Comparison of ENCODE assay signal across 27 mouse cellular contexts in the genomic region with DNA sequence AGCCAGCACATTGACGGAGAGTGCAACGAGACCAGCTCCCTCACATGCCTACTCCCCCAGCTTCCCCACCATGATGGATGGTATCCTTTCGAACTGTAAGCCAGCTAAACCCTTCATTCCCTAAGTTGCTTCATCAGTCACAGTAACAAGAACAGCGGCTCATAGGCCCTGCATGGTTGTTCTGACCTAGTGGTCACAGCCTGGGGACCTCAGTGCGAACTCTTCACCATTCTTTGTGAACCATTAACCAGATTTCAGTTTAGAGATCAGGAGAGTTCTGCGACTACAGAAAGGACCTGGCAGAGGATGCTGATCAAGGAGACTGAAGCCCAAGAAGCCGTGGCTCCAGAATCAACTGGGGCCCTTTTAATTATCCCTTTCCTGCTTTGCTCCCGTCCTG. TPM values are rescaled to one million over a fixed set of nuclear protein-coding genes. Genes with fewer than 3 reads are reported as not detected.
A peak's percentile ranks its signal among the peaks of the same experiment; 100 is the strongest.
DNase-seq lines count a peak whose midpoint lies in the region; ATAC-seq and TF ChIP-seq lines count a peak whose summit lies in the region.
"Had no signal": no experiment of that assay in that cellular context is flagged by ENCODE, and none has a peak within 500 bp of the region (broad histone marks: within the 10 kb centered on the region; RNA-seq: fewer than 3 reads in every experiment).

No protein-coding gene starts in this region.

- H3K4me3 ChIP-seq in kidney, adult 2 months (ENCODE audit: insufficient read depth, low read depth, low read length), result no peak overlapping the region
- no peak overlapping the region for H3K4me3 ChIP-seq in kidney, embryonic 16.5 days (ENCODE audit: low read length)
- no peak overlapping the region for H3K4me3 ChIP-seq in liver, adult 2 months (ENCODE audit: insufficient read depth, low read depth, low read length)
- H3K4me3 ChIP-seq in midbrain, embryonic 11.5 days (ENCODE audit: low read depth, low read length), result no peak overlapping the region
- no peak overlapping the region for H3K4me3 ChIP-seq in midbrain, embryonic 13.5 days (replicated peaks)
- H3K4me3 ChIP-seq: embryonic facial prominence, embryonic 13.5 days; embryonic facial prominence, embryonic 15.5 days; erythroblast, embryonic 14.5 days; forebrain, embryonic 10.5 days; forebrain, embryonic 12.5 days had no signal

- H3K79me2 ChIP-seq in liver, adult 2 months (ENCODE audit: control insufficient read depth, insufficient read depth, low read length), result no peaks in the 10 kb centered on the region

- no peak overlapping the region for H3K9ac ChIP-seq in kidney, embryonic 16.5 days (replicated peaks; ENCODE audit: low read length)
- H3K9ac ChIP-seq in liver, adult 2 months (ENCODE audit: low read depth, low read length), result no peak overlapping the region
- no peak overlapping the region for H3K9ac ChIP-seq in midbrain, embryonic 11.5 days (ENCODE audit: low read length)
- no peak overlapping the region for H3K9ac ChIP-seq in midbrain, embryonic 13.5 days (replicated peaks)
- H3K9ac ChIP-seq: embryonic facial prominence, embryonic 13.5 days; embryonic facial prominence, embryonic 15.5 days; forebrain, embryonic 12.5 days had no signal

- WGBS in kidney, adult 2 months, result 67% methylated on average over 8 of the region's 8 CpGs
- WGBS in kidney, embryonic 16.5 days, result 68% methylated on average over 8 of the region's 8 CpGs
- WGBS in liver, adult 2 months, result 70% methylated on average over 8 of the region's 8 CpGs
- 93% methylated on average over 8 of the region's 8 CpGs for WGBS in midbrain, embryonic 11.5 days
- 86% methylated on average over 8 of the region's 8 CpGs for WGBS in midbrain, embryonic 13.5 days

- H3K27ac ChIP-seq in kidney, adult 2 months (ENCODE audit: insufficient read depth, low read depth, low read length), result no peak overlapping the region
- no peak overlapping the region for H3K27ac ChIP-seq in kidney, embryonic 16.5 days (ENCODE audit: low read length)
- H3K27ac ChIP-seq in liver, adult 2 months (replicated peaks; ENCODE audit: insufficient read depth, low read depth, low read length), result no peak overlapping the region
- H3K27ac ChIP-seq in midbrain, embryonic 11.5 days (ENCODE audit: low read depth, low read length), result no peak overlapping the region
- H3K27ac ChIP-seq in midbrain, embryonic 13.5 days, result no peak overlapping the region
- H3K27ac ChIP-seq: embryonic facial prominence, embryonic 13.5 days; embryonic facial prominence, embryonic 15.5 days; forebrain, embryonic 10.5 days; forebrain, embryonic 12.5 days had no signal

- H3K4me2 ChIP-seq in kidney, embryonic 16.5 days (replicated peaks; ENCODE audit: low read depth, low read length), result no peak overlapping the region
- H3K4me2 ChIP-seq in midbrain, embryonic 11.5 days, result no peak overlapping the region
- H3K4me2 ChIP-seq in midbrain, embryonic 13.5 days (replicated peaks), result no peak overlapping the region
- H3K4me2 ChIP-seq: embryonic facial prominence, embryonic 13.5 days; embryonic facial prominence, embryonic 15.5 days; forebrain, embryonic 12.5 days had no signal

- TF ChIP-seq CTCF in kidney, adult 2 months (conservative IDR thresholded peaks at IDR 0.05; ENCODE audit: insufficient read depth, insufficient read length, low read depth, low read length), result no peak
- no peak for TF ChIP-seq CTCF in liver, adult 2 months (IDR thresholded peaks at IDR 0.05; ENCODE audit: low read depth, low read length)

- ATAC-seq in kidney, embryonic 16.5 days (ENCODE audit: low FRiP score, low TSS enrichment), result no peak
- ATAC-seq in midbrain, embryonic 11.5 days (ENCODE audit: low FRiP score), result no peak
- no peak for ATAC-seq in midbrain, embryonic 13.5 days
- ATAC-seq: forebrain, embryonic 14.5 days had no signal

- H3K4me1 ChIP-seq in kidney, adult 2 months (ENCODE audit: control insufficient read depth, insufficient read depth, low read length), result no peaks in the 10 kb centered on the region
- H3K4me1 ChIP-seq in kidney, embryonic 16.5 days (ENCODE audit: insufficient read depth, low read length), result peaks cover 3% of the 10 kb centered on the region
- H3K4me1 ChIP-seq in liver, adult 2 months (ENCODE audit: control insufficient read depth, insufficient read depth, low read length), result peaks cover 4% of the 10 kb centered on the region
- H3K4me1 ChIP-seq in midbrain, embryonic 11.5 days (ENCODE audit: control insufficient read depth, insufficient read depth, low read length), result no peaks in the 10 kb centered on the region
- H3K4me1 ChIP-seq in midbrain, embryonic 13.5 days (replicated peaks), result no peaks in the 10 kb centered on the region
- H3K4me1 ChIP-seq: embryonic facial prominence, embryonic 15.5 days; forebrain, embryonic 12.5 days had no signal

- H3K27me3 ChIP-seq in kidney, adult 2 months (replicated peaks; ENCODE audit: control insufficient read depth, insufficient read depth, low read length), result no peaks in the 10 kb centered on the region
- H3K27me3 ChIP-seq in kidney, embryonic 16.5 days (ENCODE audit: insufficient read depth, low read length), result no peaks in the 10 kb centered on the region
- no peaks in the 10 kb centered on the region for H3K27me3 ChIP-seq in liver, adult 2 months (ENCODE audit: control insufficient read depth, insufficient read depth, low read length)
- no peaks in the 10 kb centered on the region for H3K27me3 ChIP-seq in midbrain, embryonic 11.5 days (ENCODE audit: control insufficient read depth, insufficient read depth, low read length)
- H3K27me3 ChIP-seq in midbrain, embryonic 13.5 days, result no peaks in the 10 kb centered on the region
- H3K27me3 ChIP-seq: embryonic facial prominence, embryonic 13.5 days; embryonic facial prominence, embryonic 15.5 days; forebrain, embryonic 12.5 days had no signal

- H3K36me3 ChIP-seq in kidney, adult 2 months (ENCODE audit: control insufficient read depth, insufficient read depth, low read length), result no peaks in the 10 kb centered on the region
- H3K36me3 ChIP-seq in kidney, embryonic 16.5 days (ENCODE audit: insufficient read depth, low read length), result no peaks in the 10 kb centered on the region
- no peaks in the 10 kb centered on the region for H3K36me3 ChIP-seq in liver, adult 2 months (ENCODE audit: control insufficient read depth, insufficient read depth, low read length)
- H3K36me3 ChIP-seq in midbrain, embryonic 11.5 days (ENCODE audit: control insufficient read depth, insufficient read depth, low read length), result no peaks in the 10 kb centered on the region
- no peaks in the 10 kb centered on the region for H3K36me3 ChIP-seq in midbrain, embryonic 13.5 days
- H3K36me3 ChIP-seq: embryonic facial prominence, embryonic 13.5 days; embryonic facial prominence, embryonic 15.5 days; forebrain, embryonic 10.5 days; forebrain, embryonic 12.5 days had no signal

- peak; percentile 71 for DNase-seq in kidney, adult 2 months
- DNase-seq in kidney, postnatal 25 days, result no peak
- peak; percentile 60 for DNase-seq in kidney, adult 9 months
- DNase-seq in liver, adult 2 months (ENCODE audit: extremely low read depth, low read depth, low spot score), result peak; percentile 85
- DNase-seq in liver, result no peak
- DNase-seq in midbrain, embryonic 11.5 days (ENCODE audit: low spot score, missing footprints), result peak; percentile 68
- DNase-seq: adrenal gland, adult 2 months; adrenal gland, postnatal 10 days; adrenal gland, postnatal 25 days; cerebellum, adult 11 months; cerebellum, adult 18-20 months; cerebellum, adult 8-10 months; cerebellum, adult 9-11 months; cerebellum, postnatal 14 days; cerebellum, postnatal 36 days; embryo, embryonic 11 days had no signal

- peaks cover 6% of the 10 kb centered on the region; the same call in 1 of the 2 replicates for H3K9me3 ChIP-seq in kidney, embryonic 16.5 days (ENCODE audit: low read length)
- no peaks in the 10 kb centered on the region; the same call in 1 of the 2 replicates for H3K9me3 ChIP-seq in midbrain, embryonic 11.5 days (ENCODE audit: control insufficient read depth, low read length)
- H3K9me3 ChIP-seq in midbrain, embryonic 13.5 days, result no peaks in the 10 kb centered on the region
- H3K9me3 ChIP-seq: embryonic facial prominence, embryonic 13.5 days; embryonic facial prominence, embryonic 15.5 days had no signal

- TF ChIP-seq POLR2A in kidney, adult 2 months (IDR thresholded peaks at IDR 0.05; ENCODE audit: low read depth, low read length), result no peak
- no peak for TF ChIP-seq POLR2A in liver, adult 2 months (IDR thresholded peaks at IDR 0.05; ENCODE audit: extremely low read depth, insufficient read depth, low read length)

RNA-seq across cellular contexts. Expression of a gene that starts 13.6 kb away (rescaled TPM):
- 15.4 and 15.6 TPM in 2 replicates for polyA plus RNA-seq in kidney, adult 2 months (2012; rRNA removed)
- polyA plus RNA-seq in kidney, embryonic 16.5 days (2015; fragmentation: Nextera tagmentation; extraction: Ambion mirVana), result 52.5 and 62.0 TPM in 2 replicates
- 38.1 and 41.7 TPM in 2 replicates for total RNA-seq in liver, adult 2 months (2014; rRNA removed)
- polyA plus RNA-seq in liver, adult 2 months (2012; rRNA removed), result 24.2 and 32.2 TPM in 2 replicates
- polyA plus RNA-seq in midbrain, embryonic 11.5 days (2014; fragmentation: Nextera tagmentation; extraction: Ambion mirVana), result 8.7 and 9.6 TPM in 2 replicates
- 12.0 and 13.9 TPM in 2 replicates for polyA plus RNA-seq in midbrain, embryonic 13.5 days (2015; fragmentation: Nextera tagmentation; extraction: Ambion mirVana)
- total RNA-seq: MEL had no signal

RNA-seq across cellular contexts. Expression of a gene that starts 36.7 kb away (rescaled TPM):
- polyA plus RNA-seq in kidney, adult 2 months (2012; rRNA removed), result 1.4 and 1.9 TPM in 2 replicates
- polyA plus RNA-seq in kidney, embryonic 16.5 days (2015; fragmentation: Nextera tagmentation; extraction: Ambion mirVana), result 6.4 and 7.3 TPM in 2 replicates
- total RNA-seq in liver, adult 2 months (2014; rRNA removed), result 0.07 and 0.37 TPM in 2 replicates
- 0.62 and 1.2 TPM in 2 replicates for polyA plus RNA-seq in liver, adult 2 months (2012; rRNA removed)
- polyA plus RNA-seq in midbrain, embryonic 11.5 days (2014; fragmentation: Nextera tagmentation; extraction: Ambion mirVana), result 31.1 and 31.7 TPM in 2 replicates
- polyA plus RNA-seq in midbrain, embryonic 13.5 days (2015; fragmentation: Nextera tagmentation; extraction: Ambion mirVana), result 36.9 and 43.6 TPM in 2 replicates
- total RNA-seq: common myeloid progenitor, adult 5-6 weeks; MEL had no signal
- polyA plus RNA-seq: C2C12 had no signal

Comparison
In these comparisons a context has a peak if more than half of its experiments do, and no peak if none do; other contexts are left out.
1. DNase-seq: peak in kidney, adult 2 months (single experiment), kidney, adult 9 months (single experiment), liver, adult 2 months (single experiment) and midbrain, embryonic 11.5 days (single experiment); none in kidney, postnatal 25 days (0 of 2) and liver (single experiment).